Mouse (Mus musculus): ENCODE results near the gene Fam189a1.

- TF ChIP-seq CTCF (IDR thresholded peaks at IDR 0.05; ENCODE audit: borderline replicate concordance, insufficient read depth, low read depth, low read length) (no peak), POLR2A (IDR thresholded peaks at IDR 0.05; ENCODE audit: borderline replicate concordance, insufficient read depth, low read length) (no peak)
Observed at GRCm38 (mm10) chr7:65097708-65098107, 58.7 kb downstream of the Fam189a1 start.
